Mouse (Mus musculus) embryonic facial prominence, embryonic 14.5 days (tissue): ENCODE results near the gene Tlx3. TPM values are rescaled to one million over a fixed set of nuclear protein-coding genes. Genes with fewer than 3 reads are reported as not detected.

Source experiments
- ATAC-seq: fragments of 200-750 bp; cut with Nextera tagmentation; 2 replicates; pipeline ENCODE4 v1.8.0; 2017; ENCODE audit warnings: low read depth, moderate number of reproducible peaks, moderate TSS enrichment
- DNase-seq: peaks from one replicate; pipeline ENCODE4 v3.0.0-alpha.2; 2015; ENCODE audit warnings: low spot score
- H3K27ac ChIP-seq: fragments of 300-500 bp; sonication (generic); replicated peaks from 2 replicates; pipeline ENCODE4 v1.5.1; 2014; ENCODE audit warnings: low read depth, mild to moderate bottlenecking, low read length, moderate library complexity
- H3K27me3 ChIP-seq: fragments of 300-500 bp; sonication (generic); replicated peaks from 2 replicates; pipeline ENCODE4 v1.6.1; 2014; ENCODE audit warnings: low read length; ENCODE audit not compliant: control insufficient read depth, insufficient read depth
- H3K36me3 ChIP-seq: fragments of 300-500 bp; sonication (generic); 2 replicates; pipeline ENCODE4 v1.6.1; 2014; ENCODE audit warnings: low read length, mixed read lengths; ENCODE audit not compliant: control insufficient read depth, insufficient read depth
- H3K4me1 ChIP-seq: fragments of 300-500 bp; sonication (generic); 2 replicates; pipeline ENCODE4 v1.6.1; 2014; ENCODE audit warnings: antibody characterized with exemption, low read length; ENCODE audit not compliant: control insufficient read depth, insufficient read depth
- H3K4me2 ChIP-seq: fragments of 300-500 bp; sonication (generic); 2 replicates; pipeline ENCODE4 v1.6.1; 2014; ENCODE audit warnings: low read depth, mild to moderate bottlenecking, low read length, moderate library complexity, mixed read lengths
- H3K4me3 ChIP-seq: fragments of 300-500 bp; sonication (generic); 2 replicates; pipeline ENCODE4 v1.5.1; 2014; ENCODE audit warnings: low read depth, mild to moderate bottlenecking, low read length
- H3K9ac ChIP-seq: fragments of 300-500 bp; sonication (generic); 2 replicates; pipeline ENCODE4 v1.6.1; 2014; ENCODE audit warnings: low read depth, mild to moderate bottlenecking, low read length, moderate library complexity, mixed read lengths
- H3K9me3 ChIP-seq: fragments of 300-500 bp; sonication (generic); 2 replicates; pipeline ENCODE4 v1.6.1; 2016; ENCODE audit warnings: low read length; ENCODE audit not compliant: control insufficient read depth
- WGBS: fragments of 180-500 bp; shearing (Covaris S2); extraction: QIAGEN DNeasy Blood & Tissue Kit; methylation state at CpG from one replicate; pipeline ENCODE4 v1.1.7; 2014; 5-methylcytosine and 5-hydroxymethylcytosine counted together
- polyA plus RNA-seq: library from polyadenylated mRNA; unstranded; fragments of >200 nt; fragmentation: Nextera tagmentation; extraction: Ambion mirVana; gene quantifications from 2 replicates; pipeline ENCODE4 v1.2.1, GENCODE M21; 2014

Gene Tlx3
- polyA plus RNA-seq, 1 experiment from 2014 or later: 1.9 TPM

DNA sequence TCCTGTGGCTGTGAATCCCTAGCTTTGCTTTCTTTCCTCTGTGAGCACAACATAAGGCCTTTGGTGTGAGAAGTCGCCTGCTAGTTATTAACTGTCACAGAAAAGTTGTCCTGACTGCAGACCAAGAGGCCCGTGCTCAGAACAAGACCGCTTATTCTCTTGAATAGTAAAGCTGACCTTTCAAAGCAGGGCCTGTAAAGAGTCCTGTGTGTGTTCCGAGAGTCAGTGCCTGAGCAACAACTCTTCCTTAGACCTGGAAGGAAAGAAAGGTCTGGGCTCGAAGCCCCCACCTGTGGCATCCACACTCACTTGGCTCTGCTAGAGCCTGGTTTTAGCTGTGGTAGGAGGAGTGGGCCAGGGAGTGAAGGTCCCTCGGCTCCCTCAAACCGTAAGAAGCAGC is 8.3 kb downstream of the Tlx3 start:
- no peak for DNase-seq
- Histone ChIP-seq H3K36me3 (no peaks in the 10 kb centered on the region), H3K27ac (no peak overlapping the region), H3K4me1 (peaks cover under 1% of the 10 kb centered on the region; the same call in 1 of the 2 replicates), H3K4me2 (no peak overlapping the region), H3K4me3 (no peak overlapping the region), H3K9me3 (peaks cover 6% of the 10 kb centered on the region), H3K27me3 (peaks cover 89% of the 10 kb centered on the region), H3K9ac (no peak overlapping the region)
- 24% methylated on average over 7 of the region's 7 CpGs for WGBS
- no peak for ATAC-seq

DNA sequence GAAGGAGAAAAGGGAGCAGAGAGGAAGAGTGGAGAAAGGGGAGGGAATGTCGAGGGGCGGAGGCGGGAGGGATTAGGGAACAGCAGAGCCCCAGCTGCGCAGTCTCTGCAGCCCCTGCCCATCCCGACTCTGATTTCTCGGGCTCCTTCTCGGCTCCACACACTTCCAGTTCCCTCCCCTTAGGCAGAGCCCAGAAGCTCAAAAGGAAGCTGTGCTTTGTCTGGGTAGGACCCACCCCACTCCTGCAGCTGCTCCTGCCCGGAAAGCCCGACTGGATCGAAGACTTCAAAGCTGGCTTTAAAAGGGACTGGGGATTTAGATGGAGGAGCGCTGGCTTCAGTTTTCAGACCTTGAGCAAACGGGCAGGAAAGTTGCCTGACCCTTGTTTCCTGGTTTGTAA is 9.7 kb downstream of the Tlx3 start:
- no peaks in the 10 kb centered on the region for H3K36me3 ChIP-seq
- H3K27me3 ChIP-seq: peaks cover 75% of the 10 kb centered on the region
- ATAC-seq: peak; percentile 71
- no peak overlapping the region for H3K27ac ChIP-seq
- DNase-seq: peak; percentile 47
- H3K4me3 ChIP-seq: peak overlapping the region; percentile 13; the same call in 1 of the 2 replicates
- no peak overlapping the region for H3K9ac ChIP-seq
- peak overlapping the region; percentile 35 for H3K4me2 ChIP-seq
- H3K9me3 ChIP-seq: peaks cover 6% of the 10 kb centered on the region
- WGBS: 2% methylated on average over 12 of the region's 12 CpGs
- H3K4me1 ChIP-seq: no peaks in the 10 kb centered on the region

DNA sequence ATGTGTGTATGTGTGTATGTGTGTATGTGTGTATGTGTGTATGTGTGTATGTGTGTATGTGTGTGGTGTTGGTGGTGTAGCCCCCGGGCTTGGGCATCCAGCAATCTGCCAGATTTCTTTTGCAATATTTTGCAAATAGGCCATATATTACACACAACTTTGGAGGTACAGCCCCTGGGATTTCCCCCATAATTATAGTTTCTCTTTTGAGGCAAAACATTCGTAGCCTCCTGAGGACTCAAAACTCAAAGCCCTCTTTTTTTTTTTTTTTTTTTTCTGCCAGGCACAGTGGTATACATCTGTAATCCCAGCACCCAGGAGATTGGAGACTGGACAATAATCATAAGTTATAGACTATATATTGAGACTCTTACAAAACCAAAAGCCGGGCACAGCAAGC is 21.6 kb downstream of the Tlx3 start:
- H3K4me3 ChIP-seq: no peak overlapping the region
- peaks cover 10% of the 10 kb centered on the region for H3K27me3 ChIP-seq
- H3K9ac ChIP-seq: no peak overlapping the region
- H3K4me2 ChIP-seq: no peak overlapping the region
- H3K27ac ChIP-seq: no peak overlapping the region
- no peaks in the 10 kb centered on the region; the same call in 1 of the 2 replicates for H3K4me1 ChIP-seq
- H3K36me3 ChIP-seq: no peaks in the 10 kb centered on the region
- DNase-seq: no peak
- H3K9me3 ChIP-seq: no peaks in the 10 kb centered on the region
- 76% methylated on average over 3 of the region's 3 CpGs for WGBS
- ATAC-seq: no peak

DNA sequence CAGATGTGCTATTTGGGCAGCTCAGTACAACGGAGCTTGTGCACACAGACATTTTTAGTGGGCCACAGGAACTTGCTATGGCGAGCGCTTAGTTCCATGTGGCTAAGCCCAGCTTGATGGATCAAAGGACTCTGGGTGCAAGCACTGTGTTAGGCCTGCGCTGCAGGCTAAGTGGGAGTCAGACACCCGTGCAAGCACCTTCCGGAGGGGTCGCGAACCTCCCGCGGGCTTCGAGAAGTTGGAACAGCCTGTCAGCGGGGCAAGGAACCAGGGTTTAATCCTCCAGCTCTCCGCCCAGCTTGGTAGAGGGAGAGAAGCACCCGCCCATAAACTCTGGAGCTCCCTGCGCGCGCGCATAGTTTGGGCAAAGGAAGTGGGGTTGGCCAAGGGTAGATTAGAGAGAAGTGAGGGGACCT is 22.7 kb downstream of the Tlx3 start:
- H3K9me3 ChIP-seq: no peaks in the 10 kb centered on the region
- H3K27ac ChIP-seq: no peak overlapping the region
- peak; percentile 63 for DNase-seq
- no peaks in the 10 kb centered on the region for H3K36me3 ChIP-seq
- peak overlapping the region; percentile 61 for H3K4me2 ChIP-seq
- H3K27me3 ChIP-seq: peaks cover 12% of the 10 kb centered on the region
- peak overlapping the region; percentile 45 for H3K9ac ChIP-seq
- H3K4me1 ChIP-seq: no peaks in the 10 kb centered on the region; the same call in 1 of the 2 replicates
- H3K4me3 ChIP-seq: peak overlapping the region; percentile 32
- peak; percentile 28; the same call in 1 of the 2 replicates for ATAC-seq
- WGBS: 2% methylated on average over 18 of the region's 18 CpGs

DNA sequence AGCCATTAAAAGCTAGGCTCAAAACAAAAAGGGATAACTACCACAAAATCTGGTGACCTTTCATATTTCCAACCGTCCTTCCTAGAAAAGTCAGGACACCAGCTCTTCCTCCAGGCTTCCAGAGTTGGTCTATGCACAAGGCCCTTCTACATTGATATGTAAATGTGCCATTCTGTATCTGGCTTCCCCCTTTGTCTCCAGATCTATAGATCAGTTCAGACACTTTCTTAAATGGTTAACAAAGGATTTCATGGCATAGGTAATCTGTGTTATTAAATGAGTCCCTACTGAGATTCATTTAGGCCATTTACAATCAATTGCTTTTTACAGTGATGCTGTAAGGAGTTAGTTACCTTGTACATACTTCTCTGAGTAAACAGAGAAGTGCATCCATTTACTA is 23.6 kb downstream of the Tlx3 start:
- ATAC-seq: no peak
- Histone ChIP-seq H3K36me3 (no peaks in the 10 kb centered on the region), H3K4me2 (no peak overlapping the region), H3K9ac (no peak overlapping the region), H3K27ac (no peak overlapping the region), H3K4me1 (no peaks in the 10 kb centered on the region; the same call in 1 of the 2 replicates), H3K9me3 (no peaks in the 10 kb centered on the region), H3K4me3 (no peak overlapping the region), H3K27me3 (peaks cover 14% of the 10 kb centered on the region)
- 48% methylated on average over 1 of the region's 1 CpGs for WGBS
- DNase-seq: no peak

DNA sequence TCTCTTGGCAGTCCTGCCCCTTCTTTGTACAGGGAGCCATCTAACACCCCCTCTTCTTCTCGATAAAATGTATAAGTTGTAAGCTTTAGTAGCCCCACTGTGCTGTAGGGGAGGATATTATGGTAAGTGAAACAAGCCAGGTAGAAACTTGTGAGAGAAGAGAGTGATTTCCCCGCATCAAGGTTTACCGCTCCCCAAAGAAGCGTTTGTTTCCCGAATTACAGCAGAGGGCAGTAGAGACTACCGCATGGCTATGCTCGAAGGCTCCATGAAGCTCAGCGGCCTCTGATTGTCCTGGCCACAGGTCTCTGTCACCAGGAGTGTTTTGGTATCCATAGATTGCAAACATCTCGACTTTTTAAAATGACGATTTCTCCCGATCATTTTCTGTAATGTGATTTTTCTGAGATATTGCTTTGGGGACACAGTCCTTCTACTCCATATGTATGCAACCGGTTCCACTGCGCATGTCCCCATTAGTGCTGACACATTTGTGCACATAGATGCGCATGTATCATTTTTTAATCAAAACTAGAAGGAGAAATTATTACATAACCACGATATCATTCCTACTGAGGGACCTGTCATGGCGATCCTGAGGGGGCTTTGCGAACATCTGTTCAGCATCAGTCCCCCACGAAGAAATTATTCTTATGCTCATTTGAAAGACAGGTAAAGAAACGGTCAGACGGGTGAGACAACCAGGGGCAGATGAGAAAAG is 26.7 kb downstream of the Tlx3 start:
- no peak overlapping the region for H3K27ac ChIP-seq
- H3K9ac ChIP-seq: no peak overlapping the region
- ATAC-seq (0 out of 2 replicates have a peak, but pooled peaks have one; percentile 62), DNase-seq (peak; percentile 77)
- H3K4me3 ChIP-seq: no peak overlapping the region
- H3K36me3 ChIP-seq: no peaks in the 10 kb centered on the region
- 24% methylated on average over 20 of the region's 20 CpGs for WGBS
- H3K4me2 ChIP-seq: no peak overlapping the region
- peaks cover 14% of the 10 kb centered on the region for H3K27me3 ChIP-seq
- no peaks in the 10 kb centered on the region for H3K9me3 ChIP-seq
- no peaks in the 10 kb centered on the region; the same call in 1 of the 2 replicates for H3K4me1 ChIP-seq

DNA sequence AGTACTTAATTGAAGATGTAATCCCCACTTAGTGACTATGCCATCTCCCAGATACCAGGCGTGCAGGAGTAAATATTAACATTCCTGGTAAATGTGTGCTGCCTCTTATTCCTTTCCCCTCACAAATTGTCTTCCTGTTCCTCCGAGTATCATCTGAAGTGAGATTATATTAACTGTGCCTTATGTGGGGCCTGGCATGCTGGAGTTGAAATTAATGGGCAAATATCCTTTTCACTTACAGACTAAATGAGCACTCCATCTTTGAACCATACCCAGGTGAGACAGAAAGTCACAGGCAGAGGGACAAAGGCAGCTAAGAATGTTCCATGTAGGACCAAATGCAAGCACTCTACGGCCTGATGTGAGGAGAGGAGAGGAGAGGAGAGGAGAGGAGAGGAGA is 27.6 kb downstream of the Tlx3 start:
- ATAC-seq: no peak
- peaks cover 14% of the 10 kb centered on the region for H3K27me3 ChIP-seq

DNA sequence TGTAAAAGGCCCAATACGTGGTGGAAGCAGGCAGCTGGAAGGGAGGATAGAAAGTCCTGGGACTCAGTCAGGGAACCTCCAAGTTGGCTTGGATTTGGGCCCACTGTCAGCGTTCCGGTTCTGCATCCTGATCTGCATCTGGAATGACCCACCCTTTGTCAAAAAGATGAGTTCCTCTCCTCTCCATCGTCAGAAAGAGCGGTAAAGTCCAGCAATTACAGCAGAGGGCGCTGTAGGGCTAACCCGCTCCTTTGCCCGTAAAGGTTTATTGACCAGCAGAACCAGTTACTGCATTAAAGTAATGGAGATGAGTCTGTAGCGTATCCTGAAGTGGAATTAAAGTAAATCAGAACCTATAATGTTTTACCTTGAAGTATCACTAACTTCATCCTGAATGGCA is 32.9 kb downstream of the Tlx3 start:
- Histone ChIP-seq H3K4me1 (no peaks in the 10 kb centered on the region), H3K4me2 (no peak overlapping the region), H3K36me3 (no peaks in the 10 kb centered on the region), H3K4me3 (no peak overlapping the region), H3K27me3 (peaks cover 2% of the 10 kb centered on the region; the same call in 1 of the 2 replicates), H3K27ac (no peak overlapping the region), H3K9me3 (no peaks in the 10 kb centered on the region), H3K9ac (no peak overlapping the region)
- DNase-seq (no peak), ATAC-seq (no peak)
- 14% methylated on average over 9 of the region's 9 CpGs for WGBS

More for the DNA sequence above, 27.6 kb downstream of the Tlx3 start:
- no peak overlapping the region for H3K27ac ChIP-seq
- H3K9me3 ChIP-seq: no peaks in the 10 kb centered on the region
- no peak overlapping the region for H3K9ac ChIP-seq
- H3K36me3 ChIP-seq: no peaks in the 10 kb centered on the region
- H3K4me2 ChIP-seq: no peak overlapping the region
- no peak for DNase-seq
- no peak overlapping the region for H3K4me3 ChIP-seq
- 66% methylated on average over 2 of the region's 3 CpGs for WGBS
- no peaks in the 10 kb centered on the region for H3K4me1 ChIP-seq
